Mouse (Mus musculus) forebrain, embryonic 14.5 days (tissue): ENCODE measurements around the gene Armh2. TPM values are rescaled to one million over a fixed set of nuclear protein-coding genes. Genes with fewer than 3 reads are reported as not detected.

Source experiments
- ATAC-seq: fragments of 200-750 bp; cut with Nextera tagmentation; 2 replicates; pipeline ENCODE4 v1.8.0; 2017; ENCODE audit warnings: mild to moderate bottlenecking, moderate library complexity
- DNase-seq: peaks from one replicate; pipeline ENCODE4 v3.0.0-alpha.2; 2015; ENCODE audit warnings: low spot score
- H3K27ac ChIP-seq: fragments of 300-500 bp; sonication (generic); 2 replicates; pipeline ENCODE4 v1.5.1; 2014; ENCODE audit warnings: low read depth, mild to moderate bottlenecking, control low read depth, low read length, moderate library complexity
- H3K27me3 ChIP-seq: fragments of 300-500 bp; sonication (generic); replicated peaks from 2 replicates; pipeline ENCODE4 v1.6.1; 2014; ENCODE audit warnings: low read length, control low read depth, mixed read lengths; ENCODE audit not compliant: control insufficient read depth, insufficient read depth
- H3K36me3 ChIP-seq: fragments of 300-500 bp; sonication (generic); 2 replicates; pipeline ENCODE4 v1.6.1; 2014; ENCODE audit warnings: low read length, control low read depth; ENCODE audit not compliant: control insufficient read depth, insufficient read depth
- H3K4me1 ChIP-seq: fragments of 300-500 bp; sonication (generic); 2 replicates; pipeline ENCODE4 v1.6.1; 2014; ENCODE audit warnings: antibody characterized with exemption, low read length, control low read depth; ENCODE audit not compliant: control insufficient read depth, insufficient read depth
- H3K4me2 ChIP-seq: fragments of 300-500 bp; sonication (generic); 2 replicates; pipeline ENCODE4 v1.6.1; 2014; ENCODE audit warnings: mild to moderate bottlenecking, control low read depth, low read length
- H3K4me3 ChIP-seq: fragments of 300-500 bp; sonication (generic); 2 replicates; pipeline ENCODE4 v1.5.1; 2014; ENCODE audit warnings: low read depth, low read length, control low read depth
- H3K9ac ChIP-seq: fragments of 300-500 bp; sonication (generic); 2 replicates; pipeline ENCODE4 v1.6.1; 2014; ENCODE audit warnings: mild to moderate bottlenecking, low read length, control low read depth, moderate library complexity
- H3K9me3 ChIP-seq: fragments of 300-500 bp; sonication (generic); replicated peaks from 2 replicates; pipeline ENCODE4 v1.6.1; 2016; ENCODE audit warnings: low read length, control low read depth, mixed read lengths; ENCODE audit not compliant: control insufficient read depth
- WGBS: fragments of 180-500 bp; shearing (Covaris S2); extraction: QIAGEN DNeasy Blood & Tissue Kit; methylation state at CpG from one replicate; pipeline ENCODE4 v1.1.7; 2014; 5-methylcytosine and 5-hydroxymethylcytosine counted together
- polyA plus RNA-seq: library from polyadenylated mRNA; unstranded; fragments of >200 nt; fragmentation: Nextera tagmentation; extraction: Ambion mirVana; gene quantifications from 2 replicates; pipeline ENCODE4 v1.2.1, GENCODE M21; 2014

The Armh2 gene
- polyA plus RNA-seq, 1 experiment from 2014 or later = not detected

DNA sequence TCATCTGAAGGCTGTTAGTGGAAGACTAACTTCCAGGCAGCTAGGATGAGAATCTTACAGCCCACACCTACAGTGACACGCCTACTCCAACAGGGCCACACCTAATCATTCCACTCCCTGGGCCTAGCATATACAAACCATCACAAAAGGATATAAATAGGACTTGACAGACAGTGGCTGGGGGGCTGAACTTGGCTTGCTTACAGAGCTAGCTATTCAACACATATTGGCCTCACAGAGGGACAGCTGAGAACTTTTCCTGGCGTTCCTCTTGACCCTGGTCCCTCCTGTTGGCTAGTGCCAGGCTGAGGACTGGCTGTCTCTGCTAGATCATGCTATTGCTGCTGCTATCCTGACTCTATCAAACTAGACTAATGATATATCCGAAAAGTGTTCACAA lies 6.8 kb downstream of the Armh2 start:
- H3K27ac ChIP-seq = no peak overlapping the region
- H3K9ac ChIP-seq = no peak overlapping the region
- no peak overlapping the region for H3K4me3 ChIP-seq
- no peaks in the 10 kb centered on the region for H3K27me3 ChIP-seq
- no peak for ATAC-seq
- DNase-seq = no peak
- H3K36me3 ChIP-seq = peaks cover 12% of the 10 kb centered on the region; the same call in 1 of the 2 replicates
- 83% methylated on average over 3 of the region's 3 CpGs for WGBS
- no peaks in the 10 kb centered on the region for H3K9me3 ChIP-seq
- no peak overlapping the region for H3K4me2 ChIP-seq
- no peaks in the 10 kb centered on the region for H3K4me1 ChIP-seq

DNA sequence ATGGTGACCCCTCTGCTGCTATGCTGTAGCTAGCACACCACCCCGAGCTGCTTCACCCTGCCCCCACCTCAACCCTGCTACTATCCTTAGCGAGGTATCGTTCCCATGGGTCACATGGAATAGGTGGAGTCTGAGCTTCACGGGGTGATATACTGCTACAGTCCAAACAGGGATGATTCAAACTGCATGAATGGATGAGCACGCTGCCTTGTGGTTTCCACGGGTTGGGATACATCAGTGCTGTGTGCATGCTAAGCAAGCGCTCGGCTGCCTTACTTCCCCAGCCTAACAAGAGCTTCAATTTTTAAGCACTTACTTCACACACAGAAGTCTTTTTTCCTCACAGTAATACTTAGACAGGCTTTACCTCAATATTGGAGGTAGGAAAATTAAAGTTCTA lies 9.8 kb downstream of the Armh2 start:
- no peaks in the 10 kb centered on the region for H3K9me3 ChIP-seq
- no peak overlapping the region for H3K27ac ChIP-seq
- H3K9ac ChIP-seq = no peak overlapping the region
- no peaks in the 10 kb centered on the region for H3K4me1 ChIP-seq
- 90% methylated on average over 8 of the region's 8 CpGs for WGBS
- no peak overlapping the region for H3K4me2 ChIP-seq
- DNase-seq = no peak
- H3K4me3 ChIP-seq = no peak overlapping the region
- no peak for ATAC-seq
- no peaks in the 10 kb centered on the region for H3K27me3 ChIP-seq
- peaks cover 29% of the 10 kb centered on the region; the same call in 1 of the 2 replicates for H3K36me3 ChIP-seq

DNA sequence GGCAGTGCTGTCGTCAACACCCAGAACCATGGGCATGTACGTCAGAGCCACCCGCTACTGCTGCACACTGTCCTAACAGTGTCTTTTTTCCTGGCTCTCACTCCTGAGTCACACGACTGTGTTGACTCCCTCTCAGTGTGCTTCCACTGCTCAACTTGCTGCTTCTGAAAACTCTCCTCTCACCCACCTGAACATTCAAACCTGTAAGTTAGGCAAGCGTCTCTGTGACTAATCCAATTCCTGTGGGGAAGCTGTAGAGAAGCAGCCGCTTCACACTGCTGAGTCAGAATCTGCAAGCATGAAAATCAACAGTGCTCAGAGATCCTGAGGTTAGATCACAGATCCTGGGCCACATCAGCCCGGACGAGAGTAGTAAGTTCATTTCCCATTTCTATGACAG lies 10.4 kb downstream of the Armh2 start:
- H3K27ac ChIP-seq = no peak overlapping the region
- H3K4me3 ChIP-seq = no peak overlapping the region
- no peak for DNase-seq
- no peak for ATAC-seq
- WGBS = 93% methylated on average over 8 of the region's 8 CpGs
- H3K9ac ChIP-seq = no peak overlapping the region
- H3K4me2 ChIP-seq = no peak overlapping the region
- H3K27me3 ChIP-seq = no peaks in the 10 kb centered on the region
- no peaks in the 10 kb centered on the region for H3K4me1 ChIP-seq
- H3K36me3 ChIP-seq = peaks cover 30% of the 10 kb centered on the region; the same call in 1 of the 2 replicates
- no peaks in the 10 kb centered on the region for H3K9me3 ChIP-seq

DNA sequence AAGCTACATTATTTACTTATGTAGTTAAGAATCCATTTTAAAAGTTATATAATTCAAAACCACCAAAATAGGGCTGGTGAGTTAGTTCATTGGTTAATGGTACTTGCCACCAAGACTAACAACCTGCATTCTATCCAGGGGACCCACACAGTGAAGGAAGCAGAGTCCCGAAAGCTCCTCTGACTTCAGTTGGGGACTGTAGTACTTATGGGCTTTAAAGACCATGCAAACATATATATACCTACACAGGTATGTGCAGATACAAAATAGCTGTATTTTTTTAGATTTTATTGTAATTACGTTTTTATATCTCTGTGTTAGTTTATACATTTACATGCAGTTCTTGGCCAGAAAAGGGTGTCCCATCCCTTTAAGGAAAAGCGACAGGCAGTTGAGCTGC lies 15.7 kb downstream of the Armh2 start:
- no peak for DNase-seq
- H3K27ac ChIP-seq = no peak overlapping the region
- H3K36me3 ChIP-seq = peaks cover 26% of the 10 kb centered on the region
- no peak for ATAC-seq
- 94% methylated on average over 3 of the region's 3 CpGs for WGBS
- H3K9ac ChIP-seq = no peak overlapping the region
- H3K4me1 ChIP-seq = peaks cover 3% of the 10 kb centered on the region; the same call in 1 of the 2 replicates
- no peaks in the 10 kb centered on the region for H3K27me3 ChIP-seq
- H3K4me3 ChIP-seq = no peak overlapping the region
- no peak overlapping the region for H3K4me2 ChIP-seq
- no peaks in the 10 kb centered on the region for H3K9me3 ChIP-seq

DNA sequence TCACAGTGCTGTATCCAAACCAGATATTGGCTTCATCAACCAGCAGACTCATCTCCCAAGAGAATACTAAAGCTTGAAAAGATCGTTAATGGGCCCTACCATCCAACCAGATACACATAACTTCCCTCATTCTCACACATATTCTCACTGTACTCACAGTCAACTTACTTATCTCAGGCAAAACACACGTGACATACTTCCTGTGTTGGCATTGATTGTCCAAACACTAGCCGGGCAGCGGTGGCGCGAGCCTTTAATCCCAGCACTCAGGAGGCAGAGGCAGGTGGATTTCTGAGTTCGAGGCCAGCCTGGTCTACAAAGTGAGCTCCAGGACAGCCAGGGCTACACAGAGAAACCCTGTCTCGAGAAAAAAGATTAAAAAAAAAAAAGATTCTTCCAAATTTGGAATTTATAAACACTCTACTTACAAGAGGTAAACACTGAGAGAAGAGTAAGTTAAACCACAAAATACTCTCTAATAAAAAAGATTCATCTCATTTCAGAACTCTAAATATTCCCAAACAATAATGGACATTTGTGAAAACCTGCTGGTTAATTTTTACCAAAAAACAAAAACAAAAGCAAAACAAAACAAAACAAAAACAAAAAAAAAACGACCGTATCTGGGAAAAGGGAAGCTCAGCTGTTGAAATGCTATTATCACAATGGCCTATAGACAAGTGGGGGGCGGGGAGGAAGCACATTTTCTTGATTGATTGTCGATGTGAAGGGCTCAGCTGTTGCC lies 17.0 kb downstream of the Armh2 start:
- Histone ChIP-seq H3K4me1 (peaks cover 7% of the 10 kb centered on the region), H3K4me3 (no peak overlapping the region), H3K27me3 (no peaks in the 10 kb centered on the region), H3K9ac (no peak overlapping the region), H3K4me2 (no peak overlapping the region), H3K9me3 (no peaks in the 10 kb centered on the region), H3K36me3 (peaks cover 23% of the 10 kb centered on the region), H3K27ac (no peak overlapping the region)
- WGBS = 90% methylated on average over 12 of the region's 12 CpGs
- no peak for DNase-seq
- no peak for ATAC-seq

DNA sequence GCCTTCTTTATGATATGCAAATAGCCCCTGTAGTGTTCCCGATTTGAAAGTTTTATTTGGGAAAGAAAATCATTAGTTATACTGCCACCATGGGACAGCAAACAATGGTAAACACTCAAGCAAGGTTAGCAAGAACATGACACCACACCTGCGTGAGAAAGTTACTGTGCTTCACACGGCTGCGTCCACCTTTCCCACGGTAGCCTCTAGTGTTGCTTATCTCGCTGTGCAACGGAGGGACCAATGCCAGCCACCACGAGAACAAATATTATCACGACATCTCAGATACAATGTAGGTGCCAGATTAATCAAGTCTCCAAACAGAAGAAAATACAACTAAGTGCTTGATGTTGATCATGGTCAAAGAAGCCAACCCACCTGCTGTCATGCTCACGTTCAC lies 18.4 kb downstream of the Armh2 start:
- peaks cover 7% of the 10 kb centered on the region for H3K4me1 ChIP-seq
- H3K27me3 ChIP-seq = no peaks in the 10 kb centered on the region
- ATAC-seq (no peak), DNase-seq (no peak)
- no peak overlapping the region for H3K4me3 ChIP-seq
- 94% methylated on average over 10 of the region's 10 CpGs for WGBS
- H3K36me3 ChIP-seq = peaks cover 16% of the 10 kb centered on the region
- H3K9me3 ChIP-seq = no peaks in the 10 kb centered on the region
- H3K9ac ChIP-seq = no peak overlapping the region
- no peak overlapping the region for H3K4me2 ChIP-seq
- no peak overlapping the region for H3K27ac ChIP-seq

DNA sequence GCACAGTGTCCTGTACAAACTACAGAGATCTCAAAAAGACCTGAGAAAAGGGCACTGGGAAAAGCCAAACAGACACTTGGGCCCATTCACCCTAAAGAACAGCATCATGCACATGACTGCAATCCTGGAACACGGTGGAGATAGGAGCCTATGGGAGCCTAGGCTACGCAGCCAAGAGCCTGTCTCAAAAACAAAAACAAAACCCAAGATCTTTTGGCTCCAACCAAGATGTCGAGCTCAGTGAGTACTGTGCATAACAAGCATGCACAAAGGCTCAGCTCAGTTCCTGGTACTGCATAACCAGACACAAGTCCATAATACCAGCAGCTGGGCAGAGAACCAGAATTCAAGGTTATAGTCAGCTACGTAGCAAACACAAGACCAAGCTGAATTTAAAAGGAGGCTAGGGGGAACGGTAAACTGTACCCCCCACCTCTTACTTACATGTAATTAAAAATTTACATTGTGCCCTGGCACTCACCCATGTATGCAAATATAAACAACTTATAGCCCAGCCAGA lies 19.4 kb downstream of the Armh2 start:
- WGBS = 34% methylated on average over 5 of the region's 5 CpGs
- no peaks in the 10 kb centered on the region for H3K27me3 ChIP-seq
- H3K4me1 ChIP-seq = peaks cover 7% of the 10 kb centered on the region
- H3K4me2 ChIP-seq = peak overlapping the region; percentile 55; the same call in 1 of the 2 replicates
- no peaks in the 10 kb centered on the region for H3K9me3 ChIP-seq
- H3K9ac ChIP-seq = no peak overlapping the region; the same call in 1 of the 2 replicates
- ATAC-seq (no peak; the same call in 1 of the 2 replicates), DNase-seq (peak; percentile 55)
- H3K36me3 ChIP-seq = peaks cover 10% of the 10 kb centered on the region
- H3K27ac ChIP-seq = no peak overlapping the region
- H3K4me3 ChIP-seq = peak overlapping the region; percentile 93

DNA sequence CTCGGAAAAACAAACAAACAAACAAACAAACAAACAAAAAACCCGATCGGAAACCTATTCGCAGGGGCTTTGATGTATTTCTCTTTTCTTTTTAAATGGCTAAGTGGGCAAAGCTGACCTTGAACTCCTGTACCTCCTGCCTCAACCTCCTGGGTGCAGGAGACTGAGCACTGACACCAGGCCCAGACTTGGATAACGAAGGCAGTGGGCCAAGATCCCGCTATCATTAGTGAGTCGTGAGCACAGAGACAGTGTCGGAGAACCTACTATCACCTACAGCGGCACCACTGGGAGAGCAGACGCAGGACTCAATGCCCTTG lies 20.0 kb downstream of the Armh2 start:
- Histone ChIP-seq H3K36me3 (peaks cover 5% of the 10 kb centered on the region), H3K27me3 (no peaks in the 10 kb centered on the region), H3K9me3 (no peaks in the 10 kb centered on the region), H3K4me2 (peak overlapping the region; percentile 55), H3K4me1 (peaks cover 7% of the 10 kb centered on the region), H3K9ac (peak overlapping the region; percentile 76), H3K4me3 (peak overlapping the region; percentile 93), H3K27ac (peak overlapping the region; percentile 11; the same call in 1 of the 2 replicates)
- WGBS = 10% methylated on average over 10 of the region's 10 CpGs
- DNase-seq (no peak), ATAC-seq (no peak)
